Mouse (Mus musculus) myocyte (in vitro differentiated cells): Measurements from ENCODE around the gene Max. TPM values are rescaled to one million over a fixed set of nuclear protein-coding genes. Genes with fewer than 3 reads are reported as not detected.

Source experiments
- H3K27me3 ChIP-seq: one replicate; pipeline ENCODE4 v1.6.1; 2011; ENCODE audit not compliant: control insufficient read depth, insufficient read depth, insufficient read length
- H3K36me3 ChIP-seq: one replicate; pipeline ENCODE4 v1.6.1; 2011; ENCODE audit not compliant: control insufficient read depth, insufficient read depth
- H3K4me2 ChIP-seq: one replicate; pipeline ENCODE4 v1.6.1; 2011; ENCODE audit warnings: low read depth, control low read depth
- H3K4me3 ChIP-seq: one replicate; pipeline ENCODE4 v1.5.1; 2011; ENCODE audit warnings: mild to moderate bottlenecking, control low read depth, moderate library complexity
- H3K79me2 ChIP-seq: one replicate; pipeline ENCODE4 v1.6.1; 2011; ENCODE audit not compliant: control insufficient read depth, insufficient read depth
- H3ac ChIP-seq: one replicate; pipeline ENCODE4 v1.6.1; 2011; ENCODE audit not compliant: control insufficient read depth, insufficient read length
- CEBPB ChIP-seq: IDR thresholded peaks from 2 replicates; pipeline ENCODE4 v1.6.1; 2011; ENCODE audit warnings: mild to moderate bottlenecking, moderate library complexity; ENCODE audit not compliant: poor library complexity, insufficient read depth, severe bottlenecking
- E2F4 ChIP-seq: IDR thresholded peaks from one replicate; pipeline ENCODE4 v1.6.1; 2011; ENCODE audit warnings: mild to moderate bottlenecking, control low read depth, moderate library complexity; ENCODE audit not compliant: insufficient read depth
- MAX ChIP-seq: IDR thresholded peaks from one replicate; pipeline ENCODE4 v1.6.1; 2011; ENCODE audit warnings: low read depth, mild to moderate bottlenecking, control low read depth
- MYOD1 ChIP-seq, 3 experiments: IDR thresholded peaks; one replicate each; pipeline ENCODE4 v1.6.1; 2011; ENCODE audit warnings: control low read depth in 2 of 3, low read depth in 2 of 3, mild to moderate bottlenecking in 2 of 3, moderate library complexity in 1 of 3; ENCODE audit not compliant: insufficient read length in 2 of 3, control insufficient read depth in 1 of 3
- MYOG ChIP-seq, 3 experiments: IDR thresholded peaks; one replicate each; pipeline ENCODE4 v1.6.1; 2011; ENCODE audit warnings: control low read depth in 2 of 3, low read depth in 2 of 3, mild to moderate bottlenecking in 2 of 3; ENCODE audit not compliant: insufficient read length in 2 of 3, control insufficient read depth in 1 of 3, insufficient read depth in 1 of 3
- POLR2A ChIP-seq: IDR thresholded peaks from one replicate; pipeline ENCODE4 v1.6.1; 2011; ENCODE audit warnings: low read depth, mild to moderate bottlenecking, control low read depth, moderate library complexity; ENCODE audit not compliant: insufficient read length
- POLR2AphosphoS2 ChIP-seq: IDR thresholded peaks from one replicate; pipeline ENCODE4 v1.6.1; 2011; ENCODE audit warnings: low read depth, control low read depth; ENCODE audit not compliant: insufficient read length
- REST ChIP-seq: IDR thresholded peaks from one replicate; pipeline ENCODE4 v1.6.1; 2011; ENCODE audit warnings: mild to moderate bottlenecking, control low read depth, moderate library complexity; ENCODE audit not compliant: insufficient read depth, insufficient read length
- SRF ChIP-seq: IDR thresholded peaks from one replicate; pipeline ENCODE4 v1.6.1; 2011; ENCODE audit warnings: low read depth; ENCODE audit not compliant: control insufficient read depth, insufficient read length
- TCF12 ChIP-seq: IDR thresholded peaks from one replicate; pipeline ENCODE4 v1.6.1; 2011; ENCODE audit warnings: mild to moderate bottlenecking, control low read depth; ENCODE audit not compliant: poor library complexity, insufficient read depth, severe bottlenecking
- TCF3 ChIP-seq: IDR thresholded peaks from one replicate; pipeline ENCODE4 v1.6.1; 2011; ENCODE audit warnings: low read depth, control low read depth; ENCODE audit not compliant: insufficient read length
- USF1 ChIP-seq: IDR thresholded peaks from one replicate; pipeline ENCODE4 v1.6.1; 2011; ENCODE audit warnings: low read depth, mild to moderate bottlenecking, control low read depth, moderate library complexity
- polyA plus RNA-seq: library from polyadenylated mRNA; unstranded; fragments of >200 nt; fragmentation: generic; extraction: Trizol; gene quantifications from one replicate; pipeline ENCODE4 v1.2.1, GENCODE M21; 2012; ENCODE audit warnings: missing spikeins

Gene Max
- polyA plus RNA-seq, 1 experiment = 33.6 TPM

GRCm38 (mm10) chr12:76954698-76955423 is 7.1 kb downstream of the Max start:
- Histone ChIP-seq H3K79me2 (peaks cover 16% of the 10 kb centered on the region), H3K4me3 (no peak overlapping the region), H3ac (no peak overlapping the region), H3K4me2 (no peak overlapping the region), H3K27me3 (no peaks in the 10 kb centered on the region), H3K36me3 (peaks cover 42% of the 10 kb centered on the region)
- no peak for TF ChIP-seq CEBPB
- no peak for TF ChIP-seq TCF12
- TF ChIP-seq E2F4 = no peak
- no peak for TF ChIP-seq TCF3
- no peak for TF ChIP-seq REST
- TF ChIP-seq POLR2A = no peak
- TF ChIP-seq SRF = no peak
- no peak for TF ChIP-seq USF1
- TF ChIP-seq MYOG (IDR thresholded peaks at IDR 0.05; ENCODE audit: control insufficient read depth in 1 of 3, insufficient read depth in 1 of 3, insufficient read length in 2 of 3, low read depth in 2 of 3) = no peak
- no peak for TF ChIP-seq POLR2AphosphoS2
- no peak for TF ChIP-seq MAX
- TF ChIP-seq MYOD1 (IDR thresholded peaks at IDR 0.05; ENCODE audit: control insufficient read depth in 1 of 3, insufficient read length in 2 of 3, low read depth in 2 of 3) = no peak

- TF ChIP-seq MYOG (IDR thresholded peaks at IDR 0.05; ENCODE audit: control insufficient read depth in 1 of 3, insufficient read depth in 1 of 3, insufficient read length in 2 of 3, low read depth in 2 of 3) (no peak), MAX (no peak), MYOD1 (IDR thresholded peaks at IDR 0.05; ENCODE audit: control insufficient read depth in 1 of 3, insufficient read length in 2 of 3, low read depth in 2 of 3) (no peak)
- Histone ChIP-seq H3K4me2 (no peak overlapping the region), H3K79me2 (peaks cover 24% of the 10 kb centered on the region), H3K4me3 (no peak overlapping the region), H3K36me3 (peaks cover 41% of the 10 kb centered on the region), H3K27me3 (no peaks in the 10 kb centered on the region), H3ac (no peak overlapping the region)
Measured at GRCm38 (mm10) chr12:76953750-76954363, 8.1 kb downstream of the Max start.

- H3K36me3 ChIP-seq = peaks cover 53% of the 10 kb centered on the region
- H3K79me2 ChIP-seq = peaks cover 8% of the 10 kb centered on the region
- H3K27me3 ChIP-seq = no peaks in the 10 kb centered on the region
- no peak overlapping the region for H3K4me2 ChIP-seq
- TF ChIP-seq TCF12 (no peak), MAX (no peak), MYOD1 (IDR thresholded peaks at IDR 0.05; ENCODE audit: control insufficient read depth in 1 of 3, insufficient read length in 2 of 3, low read depth in 2 of 3) (no peak), E2F4 (no peak), MYOG (IDR thresholded peaks at IDR 0.05; ENCODE audit: control insufficient read depth in 1 of 3, insufficient read depth in 1 of 3, insufficient read length in 2 of 3, low read depth in 2 of 3) (no peak), POLR2A (no peak), POLR2AphosphoS2 (no peak), TCF3 (no peak), REST (no peak), SRF (no peak), CEBPB (no peak), USF1 (no peak)
- H3K4me3 ChIP-seq = no peak overlapping the region
- H3ac ChIP-seq = no peak overlapping the region
Measured at GRCm38 (mm10) chr12:76950330-76950729, 11.7 kb downstream of the Max start.

- no peak overlapping the region for H3K4me3 ChIP-seq
- H3K36me3 ChIP-seq = peaks cover 63% of the 10 kb centered on the region
- no peaks in the 10 kb centered on the region for H3K27me3 ChIP-seq
- H3ac ChIP-seq = no peak overlapping the region
- H3K79me2 ChIP-seq = peaks cover 8% of the 10 kb centered on the region
- TF ChIP-seq REST (no peak), MYOG (IDR thresholded peaks at IDR 0.05; ENCODE audit: control insufficient read depth in 1 of 3, insufficient read depth in 1 of 3, insufficient read length in 2 of 3, low read depth in 2 of 3) (no peak), POLR2AphosphoS2 (no peak), TCF12 (no peak), CEBPB (no peak), MAX (no peak), TCF3 (no peak), USF1 (no peak), E2F4 (no peak), POLR2A (no peak), SRF (no peak), MYOD1 (IDR thresholded peaks at IDR 0.05; ENCODE audit: control insufficient read depth in 1 of 3, insufficient read length in 2 of 3, low read depth in 2 of 3) (no peak)
- no peak overlapping the region for H3K4me2 ChIP-seq
Measured at GRCm38 (mm10) chr12:76948781-76949180, 13.2 kb downstream of the Max start.

- Histone ChIP-seq H3K36me3 (peaks cover 63% of the 10 kb centered on the region), H3K4me2 (no peak overlapping the region), H3K79me2 (peaks cover 8% of the 10 kb centered on the region), H3ac (no peak overlapping the region), H3K27me3 (no peaks in the 10 kb centered on the region), H3K4me3 (no peak overlapping the region)
- TF ChIP-seq POLR2A (no peak), MYOD1 (IDR thresholded peaks at IDR 0.05; ENCODE audit: control insufficient read depth in 1 of 3, insufficient read length in 2 of 3, low read depth in 2 of 3) (no peak), TCF12 (no peak), USF1 (no peak), TCF3 (no peak), POLR2AphosphoS2 (no peak), MYOG (IDR thresholded peaks at IDR 0.05; ENCODE audit: control insufficient read depth in 1 of 3, insufficient read depth in 1 of 3, insufficient read length in 2 of 3, low read depth in 2 of 3) (no peak), CEBPB (no peak), REST (no peak), E2F4 (no peak), MAX (no peak), SRF (no peak)
Measured at GRCm38 (mm10) chr12:76948185-76948584, 13.8 kb downstream of the Max start.
